In genomic region chr8:126652151-126652550, GRCm38 (mm10) we compare ENCODE assay signal across 24 mouse cellular contexts. TPM values are rescaled to one million over a fixed set of nuclear protein-coding genes. Genes with fewer than 3 reads are reported as not detected.
DNase-seq lines count a peak whose midpoint lies in the region; ATAC-seq and TF ChIP-seq lines count a peak whose summit lies in the region.
"Had no signal": no experiment of that assay in that cellular context is flagged by ENCODE, and none has a peak within 500 bp of the region (broad histone marks: within the 10 kb centered on the region; RNA-seq: fewer than 3 reads in every experiment).

No protein-coding gene starts in this region.

- DNase-seq in lung, postnatal 0 days (ENCODE audit: low spot score), result no peak
- DNase-seq in lung, adult 2 months, result no peak
- DNase-seq in CD4-positive helper T cell, adult 2 months (ENCODE audit: low read depth, low spot score), result peak; percentile 75
- DNase-seq in urinary bladder, postnatal 10 days (ENCODE audit: low spot score), result no peak
- DNase-seq in urinary bladder, postnatal 25 days (ENCODE audit: low spot score), result no peak
- DNase-seq in forebrain, postnatal 0 days, result no peak
- DNase-seq: cerebellum, adult 8-10 months; gastrocnemius, postnatal 14 days; heart, adult 2 months; heart, postnatal 36 days; kidney, adult 8-10 months; kidney, postnatal 36 days; layer of hippocampus, adult 9-11 months; liver, postnatal 0 days; lung, postnatal 4 days; right cerebral cortex, adult 18-20 months had no signal

- no peak for TF ChIP-seq EP300 in lung, postnatal 0 days (IDR thresholded peaks at IDR 0.05)

- H3K4me3 ChIP-seq in lung, postnatal 0 days (ENCODE audit: low read depth, low read length), result no peak overlapping the region
- H3K4me3 ChIP-seq in lung, adult 2 months (replicated peaks; ENCODE audit: extremely low read depth, low read depth, low read length), result no peak overlapping the region
- no peak overlapping the region for H3K4me3 ChIP-seq in forebrain, postnatal 0 days (ENCODE audit: low read depth, low read length)
- H3K4me3 ChIP-seq: embryonic facial prominence, embryonic 10.5 days; forebrain, embryonic 13.5 days; heart, adult 2 months; hindbrain, embryonic 15.5 days; limb, embryonic 10.5 days; neural tube, embryonic 12.5 days had no signal

- H3K36me3 ChIP-seq in lung, postnatal 0 days (ENCODE audit: insufficient read depth, low read length), result no peaks in the 10 kb centered on the region
- no peaks in the 10 kb centered on the region for H3K36me3 ChIP-seq in forebrain, postnatal 0 days (ENCODE audit: insufficient read depth)
- H3K36me3 ChIP-seq: embryonic facial prominence, embryonic 10.5 days; hindbrain, embryonic 15.5 days; limb, embryonic 10.5 days; neural tube, embryonic 12.5 days had no signal

- H3K27me3 ChIP-seq in lung, postnatal 0 days (replicated peaks; ENCODE audit: insufficient read depth, low read length), result no peaks in the 10 kb centered on the region
- no peaks in the 10 kb centered on the region for H3K27me3 ChIP-seq in forebrain, postnatal 0 days (ENCODE audit: insufficient read depth, low read length)
- H3K27me3 ChIP-seq: forebrain, embryonic 13.5 days; hindbrain, embryonic 15.5 days; neural tube, embryonic 12.5 days had no signal

- 0 out of 2 replicates have a peak overlapping the region, but pooled peaks have one; percentile 9 for H3K27ac ChIP-seq in lung, postnatal 0 days (ENCODE audit: low read length)
- H3K27ac ChIP-seq in forebrain, postnatal 0 days (ENCODE audit: low read depth, low read length), result no peak overlapping the region
- H3K27ac ChIP-seq: embryonic facial prominence, embryonic 10.5 days; forebrain, embryonic 13.5 days; heart, adult 2 months; hindbrain, embryonic 15.5 days; limb, embryonic 10.5 days; neural tube, embryonic 12.5 days had no signal

- no peak for ATAC-seq in lung, postnatal 0 days
- peak; percentile 99 for ATAC-seq in activated CD4-positive, CD25-positive, alpha-beta regulatory T cell, adult 4 months
- ATAC-seq in megakaryocyte progenitor cell, adult 5-6 weeks (replicated peaks; ENCODE audit: poor library complexity), result peak; percentile 74
- ATAC-seq in forebrain, postnatal 0 days, result no peak
- ATAC-seq: forebrain, embryonic 13.5 days; liver, postnatal 0 days had no signal

- TF ChIP-seq CTCF in lung, postnatal 0 days (IDR thresholded peaks at IDR 0.05), result no peak
- no peak for TF ChIP-seq CTCF in lung, adult 2 months (IDR thresholded peaks at IDR 0.05; ENCODE audit: insufficient read depth, low read length)
- TF ChIP-seq CTCF in forebrain, postnatal 0 days (IDR thresholded peaks at IDR 0.05; ENCODE audit: low read depth), result no peak

- H3K9ac ChIP-seq in lung, postnatal 0 days (replicated peaks; ENCODE audit: low read depth), result no peak overlapping the region
- H3K9ac ChIP-seq in forebrain, postnatal 0 days, result no peak overlapping the region
- H3K9ac ChIP-seq: forebrain, embryonic 13.5 days; hindbrain, embryonic 15.5 days; liver, postnatal 0 days; neural tube, embryonic 12.5 days had no signal

- H3K4me2 ChIP-seq in lung, postnatal 0 days (replicated peaks; ENCODE audit: low read depth, low read length), result no peak overlapping the region
- no peak overlapping the region for H3K4me2 ChIP-seq in forebrain, postnatal 0 days (ENCODE audit: low read depth)
- H3K4me2 ChIP-seq: forebrain, embryonic 13.5 days; hindbrain, embryonic 15.5 days; midbrain, embryonic 11.5 days; neural tube, embryonic 12.5 days had no signal

- no peak for TF ChIP-seq POLR2A in lung, adult 2 months (IDR thresholded peaks at IDR 0.05; ENCODE audit: borderline replicate concordance, extremely low read depth, low read depth, low read length)

- no peaks in the 10 kb centered on the region for H3K4me1 ChIP-seq in lung, postnatal 0 days (ENCODE audit: insufficient read depth, low read depth, low read length)
- no peaks in the 10 kb centered on the region for H3K4me1 ChIP-seq in lung, adult 2 months (ENCODE audit: control insufficient read depth, insufficient read depth, low read length)
- no peaks in the 10 kb centered on the region for H3K4me1 ChIP-seq in forebrain, postnatal 0 days (ENCODE audit: insufficient read depth)

- 78% methylated on average over 5 of the region's 5 CpGs for WGBS in lung, postnatal 0 days
- WGBS in lung, adult 2 months, result 76% methylated on average over 5 of the region's 5 CpGs
- WGBS in forebrain, postnatal 0 days, result 89% methylated on average over 5 of the region's 5 CpGs

- H3K9me3 ChIP-seq in lung, postnatal 0 days (ENCODE audit: low read length), result no peaks in the 10 kb centered on the region
- no peaks in the 10 kb centered on the region for H3K9me3 ChIP-seq in forebrain, postnatal 0 days (ENCODE audit: low read length)
- H3K9me3 ChIP-seq: embryonic facial prominence, embryonic 10.5 days; forebrain, embryonic 13.5 days; hindbrain, embryonic 15.5 days; limb, embryonic 10.5 days; neural tube, embryonic 12.5 days had no signal

RNA-seq across cellular contexts. Expression of gene Irf2bp2, which starts 58.4 kb away (rescaled TPM):
- polyA plus RNA-seq in lung, postnatal 0 days (2015; fragmentation: Nextera tagmentation; extraction: Ambion mirVana), result 19.5 and 24.1 TPM in 2 replicates
- 81.2 and 127 TPM in 2 replicates for polyA plus RNA-seq in lung, adult 2 months (2012; rRNA removed)
- polyA plus RNA-seq in activated CD4-positive, CD25-positive, alpha-beta regulatory T cell, adult 4 months (2017; shearing (Covaris generic)), result 10 to 100 TPM; 17.8 to 22.2 TPM
- total RNA-seq in megakaryocyte progenitor cell, adult 5-6 weeks (2015), result 109 and 114 TPM in 2 replicates
- total RNA-seq in megakaryocyte progenitor cell, adult 5-6 weeks (2017), result 95.7 and 110 TPM in 2 replicates
- 62.3 and 88.6 TPM in 2 replicates for total RNA-seq in forebrain, postnatal 0 days (2014; rRNA removed)
- 6.8 and 8.4 TPM in 2 replicates for polyA plus RNA-seq in forebrain, postnatal 0 days (2015; fragmentation: Nextera tagmentation; extraction: Ambion mirVana)

Comparison
In these comparisons a context has a peak if more than half of its experiments do, and no peak if none do; other contexts are left out.
1. ATAC-seq: peak in activated CD4-positive, CD25-positive, alpha-beta regulatory T cell, adult 4 months (single experiment) and megakaryocyte progenitor cell, adult 5-6 weeks (single experiment); none in lung, postnatal 0 days (single experiment) and forebrain, postnatal 0 days (single experiment).